Mouse (Mus musculus) G1E-ER4 (cell line): ENCODE results near the gene Mogs. TPM values are rescaled to one million over a fixed set of nuclear protein-coding genes. Genes with fewer than 3 reads are reported as not detected.

Experiments
- GATA1 ChIP-seq: IDR thresholded peaks from one replicate; pipeline ENCODE4 v1.8.0; 2012; ENCODE audit warnings: low read length, inconsistent platforms
- polyA plus RNA-seq: library from polyadenylated mRNA; stranded (reverse); fragments of >175 nt; gene quantifications from 2 replicates; pipeline ENCODE4 v1.2.3, GENCODE M21; 2012

Mogs gene
- polyA plus RNA-seq, 1 experiment, result 163 TPM

DNA sequence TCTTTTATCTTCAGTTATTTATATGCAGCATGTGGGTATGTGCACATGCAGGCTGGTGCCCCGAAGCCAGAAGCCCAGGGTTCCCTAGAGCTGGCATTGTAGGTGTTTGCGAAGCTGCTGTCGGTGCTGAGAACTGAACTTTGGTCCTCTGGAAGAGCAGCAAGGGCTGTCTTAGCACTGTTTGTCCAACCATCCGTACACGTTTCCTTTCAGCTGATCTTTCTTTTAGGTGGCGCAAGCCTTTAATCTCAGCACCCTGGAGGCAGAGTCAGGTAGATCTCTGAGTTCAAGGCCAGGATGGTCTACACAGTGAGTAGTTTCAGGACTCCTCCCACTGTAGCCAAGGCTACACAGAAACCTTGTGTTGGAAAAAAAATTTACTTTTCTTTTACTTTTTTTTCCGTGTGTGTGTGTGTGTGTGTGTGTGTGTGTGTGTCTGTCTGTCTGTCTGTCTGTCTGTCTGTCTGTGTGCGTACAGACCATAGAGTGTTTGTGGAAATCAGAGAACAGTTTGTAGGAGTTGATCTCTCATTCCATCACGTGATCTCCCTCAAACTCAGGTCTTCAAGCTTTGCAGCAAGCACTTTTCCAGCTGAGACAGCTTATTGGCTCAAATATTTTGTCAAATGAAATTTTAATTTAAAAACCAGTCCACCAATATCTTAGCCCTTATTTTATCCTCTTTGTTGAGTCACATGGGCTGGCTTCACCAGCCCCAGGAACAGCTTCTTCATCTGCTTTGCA lies 17.1 kb downstream of the Mogs start:
- no peak for TF ChIP-seq GATA1

DNA sequence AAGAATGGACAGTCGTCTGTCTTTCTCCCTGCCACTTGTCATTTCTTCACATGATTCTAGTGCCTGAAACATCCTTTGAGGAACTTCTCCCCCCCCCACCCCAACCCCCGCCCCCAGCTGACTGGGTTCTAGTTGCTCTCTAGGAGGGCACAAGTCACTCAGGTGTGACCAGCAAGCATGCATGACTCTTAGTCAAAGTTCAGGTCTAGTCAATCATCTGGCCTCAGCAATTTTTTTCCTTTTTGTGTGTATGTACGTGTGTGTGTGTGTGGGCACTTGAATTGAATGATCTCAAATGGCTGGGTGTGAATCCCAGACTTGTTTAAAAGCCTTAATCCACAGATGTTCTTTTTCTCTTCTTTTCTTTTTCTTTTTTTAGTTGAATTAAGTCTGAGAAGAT lies 18.9 kb downstream of the Mogs start:
- no peak for TF ChIP-seq GATA1

DNA sequence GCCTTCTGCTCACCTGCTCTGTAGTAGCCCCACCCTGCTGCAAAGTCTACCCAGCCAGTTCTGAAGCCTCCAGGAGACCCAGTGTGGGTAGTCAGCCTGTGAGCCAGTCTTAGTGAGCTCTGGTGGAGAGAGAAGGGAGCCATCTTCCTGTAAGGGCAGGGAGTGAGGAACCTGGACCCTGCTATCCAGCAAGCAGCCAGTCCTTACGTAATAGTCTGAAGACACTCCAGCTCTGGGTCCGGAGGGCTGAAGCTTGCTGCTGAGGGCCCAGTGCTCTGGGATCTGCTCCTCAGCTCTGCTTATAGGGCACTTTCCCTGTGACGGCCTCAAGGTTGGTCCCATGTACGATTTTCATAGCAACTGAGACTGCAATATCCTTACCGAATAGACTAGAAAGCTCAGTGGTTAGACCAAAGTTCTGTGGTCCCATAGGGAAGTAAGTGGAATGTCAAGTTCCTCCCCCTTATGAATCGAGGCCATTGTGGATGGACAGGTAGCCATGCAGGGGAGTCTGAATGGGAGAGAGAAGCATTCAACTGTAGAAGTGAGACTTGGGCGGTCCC lies 19.7 kb downstream of the Mogs start, which contains the start of gene Rtkn:
Gene Rtkn (plus strand): TSS at position 513 of the 563 bp plus-strand sequence.
- TF ChIP-seq GATA1, result no peak

DNA sequence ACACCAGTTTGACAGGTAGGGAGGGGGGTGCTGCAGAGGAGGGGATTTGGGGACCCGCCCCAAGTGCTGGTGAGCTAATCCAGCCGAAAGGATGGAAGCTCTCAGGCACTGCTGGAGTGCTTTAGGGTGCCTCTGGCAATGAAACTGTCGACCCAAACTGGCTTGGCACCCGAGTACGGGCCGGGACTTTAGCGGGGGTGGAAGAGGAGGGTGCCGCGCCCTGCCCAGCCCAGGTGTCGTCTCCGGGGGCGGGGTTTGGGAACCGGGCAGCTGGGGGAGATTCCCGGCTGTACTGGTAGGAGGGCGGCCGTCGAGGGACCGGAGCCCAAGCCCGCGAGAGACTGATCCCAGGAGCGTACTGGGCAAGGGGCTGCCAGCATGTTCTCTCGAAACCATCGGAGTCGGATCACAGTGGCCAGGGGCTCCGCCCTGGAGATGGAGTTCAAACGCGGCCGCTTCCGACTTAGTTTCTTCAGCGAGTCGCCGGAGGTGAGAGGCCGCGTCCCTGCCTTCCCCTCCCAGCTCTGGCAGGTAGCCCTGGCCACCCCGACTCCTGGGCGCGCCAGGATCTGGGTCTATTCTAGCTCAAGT lies 20.4 kb downstream of the Mogs start:
- TF ChIP-seq GATA1, result no peak

DNA sequence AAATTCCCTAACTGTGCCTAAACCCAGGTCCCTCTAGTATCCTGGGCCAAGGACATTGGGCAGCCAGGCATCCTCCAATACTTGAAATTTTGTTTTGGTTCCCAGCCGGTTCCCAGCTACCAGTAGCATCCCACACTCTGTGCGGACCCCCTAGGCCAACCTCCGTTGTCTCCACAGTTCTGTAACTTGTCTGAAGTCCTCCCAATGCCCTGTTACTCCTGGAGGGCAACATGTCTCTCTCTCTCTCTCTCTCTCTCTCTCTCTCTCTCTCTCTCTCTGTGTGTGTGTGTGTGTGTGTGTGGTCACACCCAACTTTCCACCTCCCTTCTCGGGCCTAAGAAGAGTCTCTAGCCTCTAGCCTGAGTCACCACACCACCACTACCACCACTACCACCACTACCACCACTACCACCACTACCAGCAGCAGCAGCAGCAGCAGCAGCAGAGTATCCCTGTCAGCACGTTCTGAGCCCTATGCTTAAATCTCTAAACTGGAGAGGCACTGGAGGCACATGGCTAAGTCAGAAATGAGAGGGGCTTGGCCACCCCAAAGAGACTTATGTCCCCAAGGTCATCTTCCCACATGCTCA lies 21.1 kb downstream of the Mogs start:
- TF ChIP-seq GATA1, result no peak

DNA sequence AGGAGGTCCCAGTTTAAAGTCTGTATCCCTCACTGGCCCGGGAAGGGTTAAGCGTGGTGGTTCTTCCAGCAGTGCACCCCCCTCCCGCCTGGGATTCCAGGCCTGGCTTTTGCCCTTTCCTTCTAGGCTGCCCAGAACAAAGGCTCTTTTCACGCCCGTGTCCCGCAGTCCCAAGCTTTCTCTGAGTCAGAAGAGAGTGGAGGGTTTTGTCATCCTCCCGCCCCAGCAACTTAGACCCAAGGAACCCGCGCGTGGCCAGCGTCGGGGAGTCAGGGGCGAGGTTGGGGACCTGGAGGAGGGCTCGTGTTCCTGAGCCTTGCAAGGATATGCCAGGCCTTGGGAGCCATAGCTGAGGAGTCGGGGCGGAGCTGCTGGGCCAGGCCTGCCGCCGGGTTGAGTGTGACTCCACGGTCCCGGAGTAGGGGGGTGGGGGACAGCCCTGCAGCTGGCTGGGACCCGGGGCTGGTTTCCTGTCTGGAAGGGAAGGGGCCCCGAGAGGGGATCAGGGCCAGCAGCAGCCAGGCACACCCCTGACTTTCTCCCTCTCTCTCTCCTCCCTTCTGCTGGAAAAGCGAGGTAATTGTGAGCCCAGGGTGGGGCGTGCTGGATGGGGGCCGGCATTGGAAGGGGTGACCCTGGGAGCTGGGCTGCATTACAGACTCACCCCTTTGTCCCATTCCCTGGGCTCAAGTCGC lies 21.7 kb downstream of the Mogs start:
- TF ChIP-seq GATA1, result no peak

DNA sequence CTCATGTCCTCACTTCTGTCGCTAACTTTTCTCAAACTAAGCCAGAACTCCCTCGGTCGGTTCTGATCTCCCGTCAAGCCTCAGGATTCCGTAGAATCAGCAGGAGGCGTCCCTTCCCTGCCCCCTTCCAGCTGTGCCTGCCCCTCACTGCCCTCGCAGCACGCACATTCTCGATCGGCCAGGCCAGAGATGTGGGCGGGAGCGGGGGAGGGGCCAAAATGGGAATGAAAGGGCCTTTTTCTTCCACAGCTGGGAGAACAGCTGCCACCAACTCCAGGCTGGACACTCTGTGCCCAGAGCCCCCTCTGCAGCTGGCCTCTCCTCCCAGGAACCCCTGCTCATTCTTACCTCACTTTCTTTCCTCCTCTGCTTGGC lies 22.3 kb downstream of the Mogs start:
- no peak for TF ChIP-seq GATA1

DNA sequence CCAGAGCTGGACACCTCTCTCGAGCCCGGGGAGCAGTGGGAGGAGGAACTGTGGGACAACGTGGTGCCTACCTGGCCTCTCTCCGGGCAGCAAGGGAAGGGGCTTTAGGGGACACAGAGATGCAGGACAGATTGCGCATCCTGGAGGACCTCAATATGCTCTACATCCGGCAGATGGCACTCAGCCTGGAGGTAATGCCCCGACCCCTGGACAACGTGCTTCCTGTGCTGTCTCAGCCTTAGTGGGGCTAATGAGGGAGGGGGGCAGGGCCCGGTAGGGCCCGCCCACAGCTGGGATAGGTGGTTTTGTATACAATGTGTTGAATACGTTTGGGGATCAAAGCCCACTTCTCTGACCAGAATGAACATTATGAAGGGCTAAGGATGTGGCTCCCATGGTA lies 22.8 kb downstream of the Mogs start:
- TF ChIP-seq GATA1, result no peak

DNA sequence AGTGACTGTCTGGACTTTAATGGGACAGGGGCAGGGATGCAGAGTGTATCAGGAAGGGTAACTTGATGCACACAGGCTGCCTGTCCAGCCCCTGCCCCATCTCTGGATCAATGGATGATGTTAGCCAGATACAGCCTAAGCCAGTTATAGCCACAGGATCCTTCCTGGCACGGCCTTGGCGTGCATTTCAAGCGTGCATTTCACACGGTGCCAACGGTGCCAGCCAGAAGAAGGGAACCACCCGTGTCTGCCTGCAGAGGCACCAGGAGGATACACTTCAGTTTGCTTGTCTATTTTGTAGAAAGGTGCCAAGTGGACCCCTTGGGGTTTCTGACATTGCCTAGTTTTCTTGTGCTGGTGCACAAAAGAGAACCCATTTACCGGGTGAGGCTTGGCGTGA lies 24.7 kb downstream of the Mogs start:
- TF ChIP-seq GATA1, result no peak

DNA sequence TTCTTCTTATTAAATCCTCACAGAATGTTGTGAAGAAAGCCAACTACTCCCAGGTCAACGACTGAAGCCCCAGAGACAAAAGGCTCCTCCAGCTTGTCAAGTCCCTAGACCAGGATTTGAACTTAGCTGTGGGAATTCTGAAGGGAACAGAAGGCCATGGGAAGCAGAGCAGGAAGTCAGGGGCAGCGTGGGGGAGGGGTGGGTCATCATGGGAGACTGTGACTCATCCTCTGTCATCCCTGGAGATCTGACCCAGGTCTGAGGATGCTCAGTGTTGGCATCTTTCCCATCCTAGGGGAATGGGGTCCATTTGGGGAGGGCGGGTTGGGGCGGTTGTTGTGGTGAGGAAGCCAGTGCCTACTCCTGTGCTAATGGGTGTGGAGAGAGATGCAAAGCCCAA lies 26.3 kb downstream of the Mogs start:
- TF ChIP-seq GATA1, result no peak

DNA sequence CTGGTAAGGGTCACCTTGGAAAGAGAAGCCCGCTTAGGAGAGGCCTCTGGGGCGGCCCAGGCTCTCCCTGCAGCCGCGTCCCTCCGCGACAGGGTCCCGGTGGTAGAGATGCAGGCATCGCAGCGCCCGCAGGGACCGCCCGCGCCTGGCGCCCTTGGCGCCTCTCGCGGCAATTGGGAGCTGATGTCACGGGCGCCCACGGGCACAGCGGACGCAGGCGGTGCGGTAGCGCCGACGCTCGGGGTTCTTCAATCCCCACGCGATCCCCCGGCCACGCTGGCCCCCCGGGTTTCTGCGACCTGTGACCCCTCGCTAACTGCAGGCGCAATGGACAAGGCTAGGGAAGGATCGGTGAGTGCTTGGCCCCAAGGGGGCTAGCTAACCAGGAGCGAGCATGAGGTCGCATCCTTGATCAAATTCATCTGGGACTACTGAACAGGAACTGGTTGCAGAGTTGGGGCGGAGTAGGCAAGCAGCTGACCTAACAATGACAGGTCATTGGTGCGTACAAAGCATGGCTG lies 27.0 kb downstream of the Mogs start:
- no peak for TF ChIP-seq GATA1

DNA sequence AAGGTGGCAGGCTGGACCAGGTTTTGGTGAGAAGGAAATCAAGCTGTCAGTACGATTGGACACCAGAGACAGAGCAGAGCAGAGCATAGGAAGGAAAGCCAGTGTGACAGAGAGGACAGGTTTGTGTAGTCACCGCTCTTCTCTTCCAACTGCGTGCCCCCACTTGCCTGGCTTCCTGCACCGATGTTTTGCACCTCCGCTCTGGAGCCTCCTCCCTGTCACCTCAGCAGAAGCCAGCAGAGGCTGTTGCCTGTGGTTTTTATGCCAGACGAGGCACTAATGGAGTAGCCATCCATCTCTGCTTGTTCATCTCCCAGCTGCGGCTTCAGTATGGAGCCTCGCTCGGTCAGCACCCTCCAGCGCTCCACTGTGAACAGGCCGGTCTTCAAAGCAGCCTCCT lies 27.6 kb downstream of the Mogs start:
- no peak for TF ChIP-seq GATA1

DNA sequence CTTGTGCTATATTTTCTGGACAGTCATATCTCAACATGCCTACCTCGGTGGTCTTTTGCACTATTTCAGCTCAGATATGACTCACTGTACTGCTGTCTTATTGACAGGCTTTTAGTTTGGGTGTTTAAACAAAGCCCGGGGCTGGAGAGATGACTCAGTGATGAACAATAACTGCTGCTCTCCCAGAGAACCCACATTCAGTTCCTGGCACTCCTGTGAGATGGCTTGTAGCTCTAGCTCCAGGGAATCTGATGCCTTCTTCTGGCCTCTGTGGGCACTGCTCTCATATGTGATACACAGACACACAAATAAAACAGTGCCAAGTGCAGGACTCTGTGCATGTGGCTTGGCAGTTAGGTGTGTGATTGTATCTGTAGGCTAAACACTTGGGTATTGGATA lies 29.9 kb downstream of the Mogs start:
- no peak for TF ChIP-seq GATA1

DNA sequence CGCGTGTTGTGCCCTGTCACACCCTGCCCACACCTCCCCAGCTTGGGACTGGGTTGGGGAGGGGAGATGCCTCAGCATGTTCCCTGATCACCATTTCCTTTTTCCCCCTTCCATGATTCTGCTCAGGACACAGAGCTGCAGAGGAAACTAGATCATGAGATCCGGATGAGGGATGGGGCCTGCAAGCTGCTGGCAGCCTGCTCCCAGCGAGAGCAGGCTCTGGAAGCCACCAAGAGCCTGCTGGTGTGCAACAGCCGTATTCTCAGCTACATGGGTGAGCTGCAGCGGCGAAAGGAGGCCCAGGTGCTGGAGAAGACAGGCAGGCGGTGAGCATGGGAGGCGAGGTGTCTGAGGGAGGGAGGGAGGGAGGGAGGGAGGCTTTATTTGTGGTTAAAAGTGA lies 30.5 kb downstream of the Mogs start:
- no peak for TF ChIP-seq GATA1

DNA sequence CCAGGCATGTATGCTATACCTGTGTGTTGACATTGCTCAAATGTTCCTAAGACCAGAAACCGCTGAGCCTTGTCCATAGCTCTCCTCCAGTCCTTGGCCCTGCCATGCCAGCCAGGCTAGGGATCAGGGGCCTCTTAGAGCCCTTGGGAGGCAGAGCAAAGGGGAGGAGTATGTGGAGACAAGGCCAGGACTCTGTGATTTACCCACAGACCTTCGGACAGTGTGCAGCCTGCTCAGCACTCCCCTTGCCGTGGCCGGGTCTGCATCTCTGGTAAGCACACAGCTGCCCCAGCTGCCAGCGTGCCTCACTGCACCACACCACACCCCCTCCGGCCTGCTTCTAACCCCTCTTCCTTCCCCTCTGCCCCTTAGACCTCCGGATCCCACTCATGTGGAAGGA lies 32.0 kb downstream of the Mogs start:
- no peak for TF ChIP-seq GATA1

DNA sequence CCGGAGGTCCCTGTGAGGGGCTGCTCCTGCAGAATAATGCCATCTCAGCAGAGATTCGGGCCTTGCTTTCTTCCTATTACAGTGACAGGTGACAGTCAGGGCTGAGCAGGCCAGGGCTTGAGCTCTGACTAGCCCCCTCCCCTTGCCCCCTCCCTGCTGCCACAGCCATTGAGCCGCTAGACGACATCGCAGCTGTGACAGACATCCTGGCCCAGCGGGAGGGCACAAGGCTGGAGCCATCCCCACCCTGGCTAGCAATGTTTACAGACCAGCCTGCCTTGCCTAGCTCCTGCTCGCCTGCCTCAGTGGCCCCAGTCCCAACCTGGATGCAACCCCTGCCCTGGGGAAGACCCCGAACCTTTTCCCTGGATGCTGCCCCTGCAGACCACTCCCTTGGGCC lies 36.4 kb downstream of the Mogs start:
- TF ChIP-seq GATA1, result no peak

DNA sequence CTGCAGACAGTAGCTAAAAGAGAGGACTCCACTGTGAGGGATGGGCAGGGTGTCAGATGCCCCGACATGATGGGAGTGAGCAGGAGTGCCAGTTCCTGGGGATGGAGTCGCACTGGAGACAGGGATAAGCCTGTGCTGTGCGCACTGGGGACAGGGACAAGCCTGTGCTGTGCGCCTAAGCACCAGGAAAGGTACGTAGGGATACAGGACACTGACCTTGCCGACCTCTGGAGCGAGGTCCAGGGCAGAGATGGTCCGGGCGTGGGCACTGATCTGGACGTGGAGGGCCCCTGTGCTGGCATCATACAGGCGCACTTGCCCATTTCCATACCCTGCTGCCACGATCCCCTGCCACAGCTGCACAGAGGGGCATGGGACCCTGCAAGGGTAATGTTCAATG lies 37.7 kb downstream of the Mogs start:
- no peak for TF ChIP-seq GATA1
